Mouse (Mus musculus) forebrain, postnatal 0 days (tissue): ENCODE measurements around the gene Alyref. TPM values are rescaled to one million over a fixed set of nuclear protein-coding genes. Genes with fewer than 3 reads are reported as not detected.

Experiments
- ATAC-seq: fragments of 200-750 bp; cut with Nextera tagmentation; 2 replicates; pipeline ENCODE4 v1.8.0; 2017; ENCODE audit warnings: mild to moderate bottlenecking, moderate library complexity
- DNase-seq: peaks from one replicate; pipeline ENCODE4 v3.0.0-alpha.2; 2015
- H3K27ac ChIP-seq: fragments of 300-500 bp; sonication (generic); 2 replicates; pipeline ENCODE4 v1.5.1; 2014; ENCODE audit warnings: low read depth, mild to moderate bottlenecking, antibody characterized with exemption, low read length, moderate library complexity, mixed read lengths
- H3K27me3 ChIP-seq: fragments of 300-500 bp; sonication (generic); 2 replicates; pipeline ENCODE4 v1.6.1; 2014; ENCODE audit warnings: mild to moderate bottlenecking, low read length, mixed read lengths; ENCODE audit not compliant: insufficient read depth
- H3K36me3 ChIP-seq: fragments of 300-500 bp; sonication (generic); 2 replicates; pipeline ENCODE4 v1.6.1; 2014; ENCODE audit warnings: mild to moderate bottlenecking, moderate library complexity; ENCODE audit not compliant: insufficient read depth
- H3K4me1 ChIP-seq: fragments of 300-500 bp; sonication (generic); 2 replicates; pipeline ENCODE4 v1.6.1; 2014; ENCODE audit warnings: antibody characterized with exemption; ENCODE audit not compliant: insufficient read depth
- H3K4me2 ChIP-seq: fragments of 300-500 bp; sonication (generic); 2 replicates; pipeline ENCODE4 v1.6.1; 2014; ENCODE audit warnings: low read depth, mild to moderate bottlenecking, moderate library complexity
- H3K4me3 ChIP-seq: fragments of 300-500 bp; sonication (generic); 2 replicates; pipeline ENCODE4 v1.5.1; 2014; ENCODE audit warnings: low read depth, low read length, mixed read lengths
- H3K9ac ChIP-seq: fragments of 300-500 bp; sonication (generic); 2 replicates; pipeline ENCODE4 v1.6.1; 2014; ENCODE audit warnings: mild to moderate bottlenecking
- H3K9me3 ChIP-seq: fragments of 300-500 bp; sonication (generic); 2 replicates; pipeline ENCODE4 v1.6.1; 2016; ENCODE audit warnings: low read length
- CTCF ChIP-seq: sonication (generic); IDR thresholded peaks from 2 replicates; pipeline ENCODE4 v1.5.1; 2016; ENCODE audit warnings: antibody characterized with exemption, control low read depth, low read depth
- WGBS: fragments of 180-500 bp; shearing (Covaris S2); extraction: QIAGEN DNeasy Blood & Tissue Kit; methylation state at CpG from one replicate; pipeline ENCODE4 v1.1.7; 2014; 5-methylcytosine and 5-hydroxymethylcytosine counted together
- polyA plus RNA-seq: library from polyadenylated mRNA; unstranded; fragments of >200 nt; fragmentation: Nextera tagmentation; extraction: Ambion mirVana; gene quantifications from 2 replicates; pipeline ENCODE4 v1.2.1, GENCODE M21; 2015
- total RNA-seq: library from RNA; depleted of rRNA; stranded (reverse); fragments of >200 nt; gene quantifications from 2 replicates; pipeline ENCODE4 v1.2.3, GENCODE M21; 2014

Alyref gene
- total and polyA plus RNA-seq, 2 experiments from 2014 or later: 111 to 207 TPM

DNA sequence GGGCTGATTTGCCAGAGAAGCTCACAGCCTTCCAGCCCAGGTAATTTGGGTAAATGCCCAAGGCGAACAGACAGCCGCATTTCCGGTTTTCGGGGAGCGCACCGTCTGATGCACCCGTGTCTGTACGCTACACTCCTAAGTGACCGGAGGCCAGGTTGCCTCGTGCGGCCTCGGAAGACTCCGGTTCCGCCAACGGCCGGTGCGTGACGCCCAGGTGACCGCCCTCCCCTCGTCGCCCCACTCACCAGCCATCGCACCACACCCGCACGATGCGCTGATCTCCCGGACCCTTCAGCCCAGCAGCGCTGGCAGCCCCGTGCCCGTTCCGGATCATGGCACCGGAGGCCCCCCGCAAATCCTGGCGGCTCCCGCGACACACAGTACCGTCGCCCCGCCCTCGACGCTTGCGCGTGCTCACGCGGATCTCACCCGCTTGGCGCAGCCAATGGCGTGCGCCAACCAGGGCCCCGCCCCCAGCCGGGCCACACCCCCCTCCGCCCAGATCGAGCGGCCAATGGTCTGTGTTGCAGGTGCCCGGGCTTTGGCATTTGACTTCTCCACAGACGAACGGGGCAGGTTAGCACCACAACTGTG is 19.5 kb upstream of the Alyref start, which contains the start of gene Pcyt2:
Pcyt2 (minus strand) TSS at position 418 of the 594 bp plus-strand sequence.
- peak; percentile 95 for DNase-seq

DNA sequence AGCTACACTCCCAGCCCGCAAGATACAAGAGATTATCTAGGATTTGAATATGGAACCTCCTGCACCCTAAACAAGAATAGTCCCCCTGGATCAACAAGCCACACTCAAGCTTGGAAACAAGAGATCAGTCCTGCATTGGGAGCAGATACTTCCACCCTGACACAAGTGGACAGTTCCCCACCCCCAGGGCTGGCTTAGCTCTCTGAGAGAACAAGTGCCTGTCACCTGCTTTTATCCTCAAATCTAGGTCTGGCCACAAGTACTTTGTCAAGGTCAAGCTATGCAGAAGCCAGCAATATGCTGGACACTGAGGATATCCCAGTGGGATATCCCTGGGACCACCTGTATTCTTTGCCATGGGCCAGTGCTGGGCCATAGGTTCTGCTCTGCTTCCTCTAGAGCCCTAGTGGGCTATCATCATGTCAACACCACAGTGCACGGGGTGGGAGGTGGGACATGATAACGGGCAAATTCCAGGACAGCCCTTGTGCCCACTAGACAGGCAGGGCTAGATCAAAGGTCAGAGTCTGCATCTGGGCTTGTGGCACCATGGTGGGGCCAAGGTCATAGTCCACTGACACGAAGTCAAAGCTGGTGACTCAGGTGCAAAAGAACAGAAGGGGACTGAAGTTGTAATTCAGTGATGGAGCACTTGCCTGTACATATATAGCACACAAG is 18.6 kb upstream of the Alyref start:
- peak overlapping the region; percentile 74 for H3K27ac ChIP-seq
- no peaks in the 10 kb centered on the region for H3K27me3 ChIP-seq
- peak overlapping the region; percentile 73 for H3K4me2 ChIP-seq
- H3K9me3 ChIP-seq: no peaks in the 10 kb centered on the region
- no peak for ATAC-seq
- peaks cover 9% of the 10 kb centered on the region for H3K4me1 ChIP-seq
- H3K9ac ChIP-seq: peak overlapping the region; percentile 92
- TF ChIP-seq CTCF: no peak
- no peak for DNase-seq
- WGBS: 52% methylated on average over 4 of the region's 4 CpGs
- H3K36me3 ChIP-seq: peaks cover 62% of the 10 kb centered on the region
- H3K4me3 ChIP-seq: peak overlapping the region; percentile 86

More for the DNA sequence above, 19.5 kb upstream of the Alyref start, which contains the start of gene Pcyt2:
- H3K27me3 ChIP-seq: no peaks in the 10 kb centered on the region
- peaks cover 9% of the 10 kb centered on the region for H3K4me1 ChIP-seq
- no peak for TF ChIP-seq CTCF
- peak within 1 kb of the TSS; percentile 73 for H3K4me2 ChIP-seq
- under 1% methylated on average over 56 of the region's 56 CpGs for WGBS
- H3K4me3 ChIP-seq: peak within 1 kb of the TSS; percentile 86
- peak within 1 kb of the TSS; percentile 92 for H3K9ac ChIP-seq
- ATAC-seq: peak; percentile 99
- peak within 1 kb of the TSS; percentile 74 for H3K27ac ChIP-seq
- peaks cover 60% of the 10 kb centered on the region for H3K36me3 ChIP-seq
- H3K9me3 ChIP-seq: no peaks in the 10 kb centered on the region

DNA sequence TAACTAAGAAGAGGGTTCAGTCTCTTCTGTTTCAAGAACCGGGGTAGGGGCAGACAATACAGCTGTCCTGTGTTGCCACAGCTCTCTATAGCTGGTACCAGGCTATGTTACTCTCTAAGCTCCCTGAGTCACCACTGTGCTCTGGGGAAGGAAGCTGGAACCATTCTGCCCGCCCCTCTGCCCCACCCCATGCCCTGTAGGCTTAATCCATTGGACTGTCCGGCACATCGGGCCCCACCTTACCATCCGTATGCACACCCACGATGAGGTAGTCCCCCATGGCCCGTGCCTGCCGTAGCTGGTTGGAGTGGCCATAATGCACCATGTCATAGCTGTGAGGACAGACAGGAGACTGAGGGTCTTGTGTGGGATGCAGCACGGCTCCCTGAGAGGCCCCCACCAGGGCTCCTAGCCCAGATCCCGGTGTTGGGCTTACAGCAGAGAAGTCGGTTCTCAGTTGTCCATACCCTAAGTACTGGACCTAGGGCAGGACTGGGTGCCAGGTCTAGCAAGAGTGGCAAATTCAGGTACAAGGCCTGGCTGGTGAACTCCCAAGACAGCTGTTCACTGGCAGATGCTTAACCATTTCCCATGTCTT is 17.5 kb upstream of the Alyref start:
- Histone ChIP-seq H3K4me2 (no peak overlapping the region), H3K9ac (no peak overlapping the region), H3K27ac (no peak overlapping the region), H3K36me3 (peaks cover 62% of the 10 kb centered on the region), H3K9me3 (no peaks in the 10 kb centered on the region), H3K27me3 (no peaks in the 10 kb centered on the region), H3K4me3 (no peak overlapping the region), H3K4me1 (peaks cover 9% of the 10 kb centered on the region)
- TF ChIP-seq CTCF: no peak
- 90% methylated on average over 11 of the region's 11 CpGs for WGBS
- DNase-seq: no peak
- ATAC-seq: no peak

DNA sequence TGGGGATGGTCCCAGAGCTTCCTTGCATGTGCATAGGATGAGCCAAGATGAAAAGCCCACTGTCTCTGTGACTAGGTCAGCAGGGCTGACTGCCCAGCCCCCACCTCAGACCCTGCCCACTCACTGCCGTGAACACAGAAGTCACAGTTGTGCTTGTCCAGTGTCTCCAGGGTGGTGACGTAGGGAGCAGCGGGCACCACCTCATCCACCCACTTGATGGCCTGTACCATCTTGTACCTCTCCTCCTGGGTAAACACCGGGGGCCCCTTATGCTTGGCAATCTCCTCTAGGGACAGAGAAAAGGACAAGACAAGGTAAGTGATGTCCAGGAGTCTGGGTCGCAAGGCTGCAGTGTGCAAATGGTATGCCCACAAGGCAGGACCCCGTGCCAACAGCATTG is 17.0 kb upstream of the Alyref start:
- peaks cover 62% of the 10 kb centered on the region for H3K36me3 ChIP-seq
- WGBS: 96% methylated on average over 6 of the region's 6 CpGs
- DNase-seq (no peak), ATAC-seq (no peak)
- H3K4me3 ChIP-seq: no peak overlapping the region
- H3K27me3 ChIP-seq: no peaks in the 10 kb centered on the region
- H3K4me1 ChIP-seq: peaks cover 9% of the 10 kb centered on the region
- no peak overlapping the region for H3K27ac ChIP-seq
- no peak for TF ChIP-seq CTCF
- H3K9ac ChIP-seq: no peak overlapping the region
- no peaks in the 10 kb centered on the region for H3K9me3 ChIP-seq
- no peak overlapping the region for H3K4me2 ChIP-seq

DNA sequence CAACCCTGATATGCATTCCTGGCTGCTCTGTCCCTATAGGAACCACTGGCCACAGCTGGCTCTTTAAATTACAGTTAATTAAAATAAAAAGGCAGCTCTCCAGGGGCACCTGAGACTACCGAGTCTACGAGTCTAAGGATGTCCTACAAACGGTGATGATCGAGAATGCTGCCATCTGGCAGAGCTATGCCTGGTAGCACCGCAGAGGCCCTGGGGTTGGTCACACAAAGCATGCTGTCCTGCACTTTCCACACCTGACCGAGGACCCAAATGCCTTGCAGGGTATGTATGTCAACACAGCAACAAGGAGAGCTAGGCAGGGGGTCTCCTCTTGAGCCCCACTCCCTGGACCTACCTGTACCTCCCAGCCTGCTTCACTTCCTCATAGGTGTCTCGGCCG is 15.8 kb upstream of the Alyref start:
- H3K9me3 ChIP-seq: no peaks in the 10 kb centered on the region
- WGBS: 83% methylated on average over 8 of the region's 8 CpGs
- DNase-seq (no peak), ATAC-seq (no peak)
- H3K4me3 ChIP-seq: no peak overlapping the region
- H3K4me1 ChIP-seq: peaks cover 9% of the 10 kb centered on the region
- H3K36me3 ChIP-seq: peaks cover 63% of the 10 kb centered on the region
- no peaks in the 10 kb centered on the region for H3K27me3 ChIP-seq
- no peak overlapping the region for H3K9ac ChIP-seq
- H3K4me2 ChIP-seq: no peak overlapping the region
- TF ChIP-seq CTCF: no peak
- no peak overlapping the region for H3K27ac ChIP-seq

DNA sequence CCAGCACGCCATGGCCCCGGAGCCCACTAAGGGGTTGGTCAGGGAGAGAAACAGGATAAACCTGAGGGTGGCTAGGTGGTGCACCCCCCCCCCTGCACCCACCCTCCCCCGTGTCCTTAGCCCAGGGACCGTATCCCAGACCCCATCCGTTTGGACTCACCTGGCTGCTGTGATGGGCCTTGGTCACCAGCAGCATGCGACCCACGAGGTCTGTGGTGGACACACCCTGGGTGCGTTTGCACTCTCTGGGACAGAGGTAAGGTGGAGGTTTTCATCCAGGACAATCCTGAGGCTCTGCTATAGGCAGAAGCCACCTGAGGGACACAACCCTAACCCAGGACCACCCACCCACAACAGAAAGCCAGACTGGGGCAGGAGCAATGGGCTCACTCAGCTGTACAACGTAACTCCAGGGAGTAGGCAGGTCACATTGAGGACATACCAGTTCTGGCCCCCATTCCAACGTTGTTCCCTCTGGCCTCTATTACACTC is 15.4 kb upstream of the Alyref start:
- H3K9ac ChIP-seq: no peak overlapping the region
- H3K36me3 ChIP-seq: peaks cover 60% of the 10 kb centered on the region
- H3K9me3 ChIP-seq: no peaks in the 10 kb centered on the region
- TF ChIP-seq CTCF: no peak
- no peak for ATAC-seq
- H3K27me3 ChIP-seq: no peaks in the 10 kb centered on the region
- H3K4me2 ChIP-seq: no peak overlapping the region
- WGBS: 90% methylated on average over 10 of the region's 10 CpGs
- no peak overlapping the region for H3K4me3 ChIP-seq
- peaks cover 9% of the 10 kb centered on the region for H3K4me1 ChIP-seq
- no peak for DNase-seq
- no peak overlapping the region for H3K27ac ChIP-seq

DNA sequence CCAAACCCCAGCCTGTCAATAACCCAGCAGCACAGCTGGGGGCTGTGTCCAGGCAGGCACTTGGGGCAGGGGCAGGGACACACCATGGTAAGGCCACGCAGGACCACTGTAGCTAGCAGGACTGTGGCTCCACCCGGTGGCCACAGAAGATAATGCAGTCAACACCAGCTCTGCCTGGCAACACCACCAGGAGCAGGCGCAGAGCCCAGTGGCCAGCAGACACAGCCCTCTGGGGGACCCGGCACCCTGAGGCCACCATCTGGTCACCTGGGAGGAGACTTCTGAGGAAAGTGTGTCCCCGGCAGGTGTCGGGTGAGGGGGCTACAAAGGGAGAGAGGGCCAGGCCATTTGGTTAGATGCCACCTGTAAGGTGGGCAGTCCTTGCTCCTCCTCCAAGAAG is 14.6 kb upstream of the Alyref start:
- H3K9ac ChIP-seq: no peak overlapping the region
- ATAC-seq (peak; percentile 23; the same call in 1 of the 2 replicates), DNase-seq (peak; percentile 64)
- no peaks in the 10 kb centered on the region for H3K9me3 ChIP-seq
- H3K4me1 ChIP-seq: peaks cover 9% of the 10 kb centered on the region
- H3K27me3 ChIP-seq: no peaks in the 10 kb centered on the region
- no peak overlapping the region for H3K27ac ChIP-seq
- no peak overlapping the region for H3K4me3 ChIP-seq
- no peak overlapping the region for H3K4me2 ChIP-seq
- H3K36me3 ChIP-seq: peaks cover 57% of the 10 kb centered on the region
- WGBS: 41% methylated on average over 6 of the region's 6 CpGs
- peak; percentile 88 for TF ChIP-seq CTCF
